Mouse (Mus musculus): ENCODE data around the gene Tmem117. TPM values are rescaled to one million over a fixed set of nuclear protein-coding genes. Genes with fewer than 3 reads are reported as not detected.

The Tmem117 gene
- polyA plus RNA-seq, 1 experiment from 2014 or later, result 3.1 TPM

GRCm38 (mm10) chr15:94921672-94922071, 292.6 kb downstream of the Tmem117 start:
- no peak for ATAC-seq (ENCODE audit: insufficient read depth, low FRiP score, low TSS enrichment)
- H3K27ac ChIP-seq (ENCODE audit: low read depth, low read length), result no peak overlapping the region
- no peak overlapping the region for H3K9ac ChIP-seq (ENCODE audit: low read length)
- no peak overlapping the region for H3K4me2 ChIP-seq (ENCODE audit: low read depth)
- DNase-seq (ENCODE audit: low spot score), result no peak
- H3K4me1 ChIP-seq (ENCODE audit: control insufficient read depth, insufficient read depth, low read length), result no peaks in the 10 kb centered on the region
- WGBS, result 28% methylated on average over 1 of the region's 1 CpGs
- no peak overlapping the region for H3K4me3 ChIP-seq (ENCODE audit: low read depth, low read length)
- no peaks in the 10 kb centered on the region for H3K36me3 ChIP-seq (ENCODE audit: control insufficient read depth, insufficient read depth, low read length)
- H3K9me3 ChIP-seq (ENCODE audit: control insufficient read depth, low read length), result no peaks in the 10 kb centered on the region
- H3K27me3 ChIP-seq (ENCODE audit: control insufficient read depth, insufficient read depth, low read length), result no peaks in the 10 kb centered on the region

GRCm38 (mm10) chr15:94927986-94928385, 299.0 kb downstream of the Tmem117 start:
- Histone ChIP-seq H3K36me3 (ENCODE audit: control insufficient read depth, insufficient read depth, low read length) (no peaks in the 10 kb centered on the region), H3K9me3 (ENCODE audit: control insufficient read depth, low read length) (no peaks in the 10 kb centered on the region), H3K9ac (ENCODE audit: low read length) (no peak overlapping the region), H3K4me1 (ENCODE audit: control insufficient read depth, insufficient read depth, low read length) (no peaks in the 10 kb centered on the region), H3K4me2 (ENCODE audit: low read depth) (no peak overlapping the region), H3K27ac (ENCODE audit: low read depth, low read length) (no peak overlapping the region), H3K4me3 (ENCODE audit: low read depth, low read length) (no peak overlapping the region), H3K27me3 (ENCODE audit: control insufficient read depth, insufficient read depth, low read length) (no peaks in the 10 kb centered on the region)
- DNase-seq (ENCODE audit: low spot score) (no peak), ATAC-seq (ENCODE audit: insufficient read depth, low FRiP score, low TSS enrichment) (no peak)
- 59% methylated on average over 5 of the region's 5 CpGs for WGBS

- 64% methylated on average over 3 of the region's 3 CpGs for WGBS
- no peak for ATAC-seq (ENCODE audit: insufficient read depth, low FRiP score, low TSS enrichment)
- H3K4me2 ChIP-seq (ENCODE audit: low read depth), result no peak overlapping the region
- DNase-seq (ENCODE audit: low spot score), result no peak
- no peak overlapping the region for H3K9ac ChIP-seq (ENCODE audit: low read length)
- no peaks in the 10 kb centered on the region for H3K9me3 ChIP-seq (ENCODE audit: control insufficient read depth, low read length)
- no peak overlapping the region for H3K4me3 ChIP-seq (ENCODE audit: low read depth, low read length)
- no peaks in the 10 kb centered on the region for H3K36me3 ChIP-seq (ENCODE audit: control insufficient read depth, insufficient read depth, low read length)
- no peaks in the 10 kb centered on the region for H3K27me3 ChIP-seq (ENCODE audit: control insufficient read depth, insufficient read depth, low read length)
- no peak overlapping the region for H3K27ac ChIP-seq (ENCODE audit: low read depth, low read length)
- no peaks in the 10 kb centered on the region for H3K4me1 ChIP-seq (ENCODE audit: control insufficient read depth, insufficient read depth, low read length)
Observed at GRCm38 (mm10) chr15:94930743-94931142, 301.7 kb downstream of the Tmem117 start.

GRCm38 (mm10) chr15:94933044-94933443, 304.0 kb downstream of the Tmem117 start:
- Histone ChIP-seq H3K9ac (ENCODE audit: low read length) (no peak overlapping the region), H3K27me3 (ENCODE audit: control insufficient read depth, insufficient read depth, low read length) (no peaks in the 10 kb centered on the region), H3K4me2 (ENCODE audit: low read depth) (no peak overlapping the region), H3K36me3 (ENCODE audit: control insufficient read depth, insufficient read depth, low read length) (no peaks in the 10 kb centered on the region), H3K4me1 (ENCODE audit: control insufficient read depth, insufficient read depth, low read length) (no peaks in the 10 kb centered on the region), H3K4me3 (ENCODE audit: low read depth, low read length) (no peak overlapping the region), H3K9me3 (ENCODE audit: control insufficient read depth, low read length) (no peaks in the 10 kb centered on the region), H3K27ac (ENCODE audit: low read depth, low read length) (no peak overlapping the region)
- ATAC-seq (ENCODE audit: insufficient read depth, low FRiP score, low TSS enrichment) (no peak), DNase-seq (ENCODE audit: low spot score) (no peak)
- WGBS, result 70% methylated on average over 4 of the region's 4 CpGs

- Histone ChIP-seq H3K36me3 (ENCODE audit: control insufficient read depth, insufficient read depth, low read length) (no peaks in the 10 kb centered on the region), H3K27me3 (ENCODE audit: control insufficient read depth, insufficient read depth, low read length) (no peaks in the 10 kb centered on the region), H3K4me2 (ENCODE audit: low read depth) (no peak overlapping the region), H3K4me1 (ENCODE audit: control insufficient read depth, insufficient read depth, low read length) (no peaks in the 10 kb centered on the region), H3K27ac (ENCODE audit: low read depth, low read length) (no peak overlapping the region), H3K4me3 (ENCODE audit: low read depth, low read length) (no peak overlapping the region), H3K9me3 (ENCODE audit: control insufficient read depth, low read length) (no peaks in the 10 kb centered on the region), H3K9ac (ENCODE audit: low read length) (no peak overlapping the region)
- no peak for DNase-seq (ENCODE audit: low spot score)
- 58% methylated on average over 3 of the region's 3 CpGs for WGBS
- no peak for ATAC-seq (ENCODE audit: insufficient read depth, low FRiP score, low TSS enrichment)
Observed at GRCm38 (mm10) chr15:94933480-94933879, 304.4 kb downstream of the Tmem117 start.

- Histone ChIP-seq H3K4me2 (ENCODE audit: low read depth) (no peak overlapping the region), H3K36me3 (ENCODE audit: control insufficient read depth, insufficient read depth, low read length) (no peaks in the 10 kb centered on the region), H3K9me3 (ENCODE audit: control insufficient read depth, low read length) (no peaks in the 10 kb centered on the region), H3K9ac (ENCODE audit: low read length) (no peak overlapping the region), H3K27ac (ENCODE audit: low read depth, low read length) (no peak overlapping the region), H3K4me1 (ENCODE audit: control insufficient read depth, insufficient read depth, low read length) (no peaks in the 10 kb centered on the region), H3K27me3 (ENCODE audit: control insufficient read depth, insufficient read depth, low read length) (no peaks in the 10 kb centered on the region), H3K4me3 (ENCODE audit: low read depth, low read length) (no peak overlapping the region)
- DNase-seq (ENCODE audit: low spot score) (no peak), ATAC-seq (ENCODE audit: insufficient read depth, low FRiP score, low TSS enrichment) (no peak)
- 94% methylated on average over 3 of the region's 3 CpGs for WGBS
Observed at GRCm38 (mm10) chr15:94941954-94942353, 312.9 kb downstream of the Tmem117 start.

GRCm38 (mm10) chr15:94942465-94942864, 313.4 kb downstream of the Tmem117 start:
- 62% methylated on average over 1 of the region's 1 CpGs for WGBS
- H3K27ac ChIP-seq (ENCODE audit: low read depth, low read length), result no peak overlapping the region

GRCm38 (mm10) chr15:94943891-94944290, 314.9 kb downstream of the Tmem117 start:
- ATAC-seq (ENCODE audit: insufficient read depth, low FRiP score, low TSS enrichment) (no peak), DNase-seq (ENCODE audit: low spot score) (no peak)
- H3K27me3 ChIP-seq (ENCODE audit: control insufficient read depth, insufficient read depth, low read length), result no peaks in the 10 kb centered on the region
- no peaks in the 10 kb centered on the region for H3K9me3 ChIP-seq (ENCODE audit: control insufficient read depth, low read length)
- no peaks in the 10 kb centered on the region for H3K36me3 ChIP-seq (ENCODE audit: control insufficient read depth, insufficient read depth, low read length)
- H3K4me1 ChIP-seq (ENCODE audit: control insufficient read depth, insufficient read depth, low read length), result no peaks in the 10 kb centered on the region
- no peak overlapping the region for H3K9ac ChIP-seq (ENCODE audit: low read length)
- WGBS, result 74% methylated on average over 5 of the region's 5 CpGs
- H3K27ac ChIP-seq (ENCODE audit: low read depth, low read length), result no peak overlapping the region
- no peak overlapping the region for H3K4me2 ChIP-seq (ENCODE audit: low read depth)
- no peak overlapping the region for H3K4me3 ChIP-seq (ENCODE audit: low read depth, low read length)

More at GRCm38 (mm10) chr15:94942465-94942864, 313.4 kb downstream of the Tmem117 start:
- DNase-seq (ENCODE audit: low spot score), result no peak
- no peaks in the 10 kb centered on the region for H3K36me3 ChIP-seq (ENCODE audit: control insufficient read depth, insufficient read depth, low read length)
- H3K9me3 ChIP-seq (ENCODE audit: control insufficient read depth, low read length), result no peaks in the 10 kb centered on the region
- no peak overlapping the region for H3K4me3 ChIP-seq (ENCODE audit: low read depth, low read length)
- no peak overlapping the region for H3K9ac ChIP-seq (ENCODE audit: low read length)
- H3K4me1 ChIP-seq (ENCODE audit: control insufficient read depth, insufficient read depth, low read length), result no peaks in the 10 kb centered on the region
- no peak for ATAC-seq (ENCODE audit: insufficient read depth, low FRiP score, low TSS enrichment)
- no peaks in the 10 kb centered on the region for H3K27me3 ChIP-seq (ENCODE audit: control insufficient read depth, insufficient read depth, low read length)
- no peak overlapping the region for H3K4me2 ChIP-seq (ENCODE audit: low read depth)

- no peaks in the 10 kb centered on the region for H3K36me3 ChIP-seq (ENCODE audit: control insufficient read depth, insufficient read depth, low read length)
- WGBS, result 90% methylated on average over 7 of the region's 7 CpGs
- no peaks in the 10 kb centered on the region for H3K27me3 ChIP-seq (ENCODE audit: control insufficient read depth, insufficient read depth, low read length)
- no peak overlapping the region for H3K9ac ChIP-seq (ENCODE audit: low read length)
- DNase-seq (ENCODE audit: low spot score) (no peak), ATAC-seq (ENCODE audit: insufficient read depth, low FRiP score, low TSS enrichment) (no peak)
- H3K4me1 ChIP-seq (ENCODE audit: control insufficient read depth, insufficient read depth, low read length), result no peaks in the 10 kb centered on the region
- no peak overlapping the region for H3K4me3 ChIP-seq (ENCODE audit: low read depth, low read length)
- no peaks in the 10 kb centered on the region for H3K9me3 ChIP-seq (ENCODE audit: control insufficient read depth, low read length)
- no peak overlapping the region for H3K4me2 ChIP-seq (ENCODE audit: low read depth)
- H3K27ac ChIP-seq (ENCODE audit: low read depth, low read length), result no peak overlapping the region
Observed at GRCm38 (mm10) chr15:94951382-94952048, 322.5 kb downstream of the Tmem117 start.
